Mouse (Mus musculus) kidney, postnatal 14 days (tissue): ENCODE data around the gene Ppbp.
"Not testable (repeated sequence)": the region's sequence is repeated elsewhere in the genome, so short reads cannot be mapped to it uniquely, and the experiment has no call there.

Experiments used
- DNase-seq: peaks from one replicate; pipeline ENCODE4 v3.0.0; 2022; ENCODE audit warnings: mixed read lengths

Ppbp gene

GRCm38 (mm10) chr5:90788114-90788513 is 19.8 kb downstream of the Ppbp start:
- no peak for DNase-seq

- DNase-seq: peak; percentile 22
These were observed 21.2 kb downstream of the Ppbp start for GRCm38 (mm10) chr5:90789306-90790073.

GRCm38 (mm10) chr5:90790074-90790502 is 21.8 kb downstream of the Ppbp start:
- peak; percentile 13 for DNase-seq

- DNase-seq: no peak
These were observed 25.9 kb downstream of the Ppbp start, which contains the start of gene Cxcl15 for GRCm38 (mm10) chr5:90794195-90794625. Cxcl15 (plus strand) TSS chr5:90794534.

- DNase-seq: not testable (repeated sequence)
These were observed 27.1 kb downstream of the Ppbp start for GRCm38 (mm10) chr5:90795392-90795791.

- no peak for DNase-seq
These were observed 36.3 kb downstream of the Ppbp start for GRCm38 (mm10) chr5:90804574-90804973.

- no peak for DNase-seq
These were observed 37.7 kb downstream of the Ppbp start for GRCm38 (mm10) chr5:90806050-90806449.

- no peak for DNase-seq
These were observed 39.0 kb downstream of the Ppbp start for GRCm38 (mm10) chr5:90807176-90807950.
